Mouse (Mus musculus): ENCODE data around the gene Tns3. TPM values are rescaled to one million over a fixed set of nuclear protein-coding genes. Genes with fewer than 3 reads are reported as not detected.

Gene Tns3
- total and polyA plus RNA-seq, 3 experiments = not detected

- TF ChIP-seq POLR2A (IDR thresholded peaks at IDR 0.05; ENCODE audit: control insufficient read depth in 1 of 2, insufficient read depth in 1 of 2, low read depth in 1 of 2, low read length in 2 of 2, poor library complexity in 1 of 2) (no peak), SMC3 (IDR thresholded peaks at IDR 0.05; ENCODE audit: low read depth, low read length) (no peak), RCOR1 (IDR thresholded peaks at IDR 0.05; ENCODE audit: low read depth, low read length) (no peak), MXI1 (IDR thresholded peaks at IDR 0.05; ENCODE audit: low read depth, low read length) (no peak), CHD2 (IDR thresholded peaks at IDR 0.05; ENCODE audit: low read length) (no peak), SIN3A (IDR thresholded peaks at IDR 0.05; ENCODE audit: low read length) (no peak), TCF12 (IDR thresholded peaks at IDR 0.05; ENCODE audit: low read depth, low read length) (no peak), BHLHE40 (IDR thresholded peaks at IDR 0.05; ENCODE audit: borderline replicate concordance, low read depth, low read length) (no peak), E2F4 (IDR thresholded peaks at IDR 0.05; ENCODE audit: borderline replicate concordance, low read depth, low read length) (no peak), JUND (IDR thresholded peaks at IDR 0.05; ENCODE audit: low read depth, low read length) (no peak), ZKSCAN1 (IDR thresholded peaks at IDR 0.05; ENCODE audit: low read depth, low read length) (no peak)
- no peaks in the 10 kb centered on the region for H3K27me3 ChIP-seq (ENCODE audit: control insufficient read depth in 1 of 2, insufficient read depth in 2 of 2, low read length in 2 of 2)
- H3K9me3 ChIP-seq (replicated peaks; ENCODE audit: insufficient read depth, low read length) = no peaks in the 10 kb centered on the region
- H3K4me1 ChIP-seq (ENCODE audit: control insufficient read depth in 1 of 2, insufficient read depth in 2 of 2, low read length in 2 of 2) = no peaks in the 10 kb centered on the region
- no peak overlapping the region for H3K9ac ChIP-seq (ENCODE audit: control insufficient read depth, low read depth, low read length, poor library complexity, severe bottlenecking)
- H3K4me3 ChIP-seq (ENCODE audit: control insufficient read depth in 1 of 2, insufficient read depth in 1 of 2, low read depth in 2 of 2, low read length in 2 of 2) = no peak overlapping the region
- no peak for DNase-seq (ENCODE audit: low read depth, low spot score)
- H3K79me2 ChIP-seq (ENCODE audit: control insufficient read depth, insufficient read depth, low read length, poor library complexity) = no peaks in the 10 kb centered on the region
- H3K36me3 ChIP-seq (ENCODE audit: control insufficient read depth in 1 of 2, insufficient read depth in 2 of 2, low read length in 2 of 2) = no peaks in the 10 kb centered on the region
- no peak overlapping the region for H3K27ac ChIP-seq (ENCODE audit: control insufficient read depth, low read depth, low read length)
Measured at GRCm38 (mm10) chr11:8481962-8482361, 182.4 kb downstream of the Tns3 start.

DNA sequence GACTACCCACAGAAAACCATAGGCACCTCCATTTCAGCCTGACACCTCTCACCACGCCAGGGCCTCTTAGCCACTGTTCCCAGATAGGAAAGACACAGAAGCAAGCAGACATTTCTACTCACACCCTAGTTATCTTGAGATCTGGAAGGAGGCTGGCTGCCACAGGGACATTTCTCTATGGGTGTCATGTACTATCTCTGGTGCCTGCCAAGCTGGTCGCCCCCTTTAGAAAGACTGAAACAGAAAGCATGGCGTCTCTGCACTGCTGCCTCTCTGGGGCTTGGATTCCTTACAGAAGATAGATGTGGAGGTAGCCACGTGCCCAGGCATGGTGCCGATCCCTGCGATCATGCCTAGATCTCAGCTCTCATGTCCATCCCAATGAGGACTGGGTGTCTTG is 182.8 kb downstream of the Tns3 start:
- Histone ChIP-seq H3K36me3 (ENCODE audit: control insufficient read depth in 1 of 2, insufficient read depth in 2 of 2, low read length in 2 of 2) (no peaks in the 10 kb centered on the region), H3K4me3 (ENCODE audit: control insufficient read depth in 1 of 2, insufficient read depth in 1 of 2, low read depth in 2 of 2, low read length in 2 of 2) (no peak overlapping the region), H3K27me3 (ENCODE audit: control insufficient read depth in 1 of 2, insufficient read depth in 2 of 2, low read length in 2 of 2) (no peaks in the 10 kb centered on the region), H3K79me2 (ENCODE audit: control insufficient read depth, insufficient read depth, low read length, poor library complexity) (no peaks in the 10 kb centered on the region), H3K4me1 (ENCODE audit: control insufficient read depth in 1 of 2, insufficient read depth in 2 of 2, low read length in 2 of 2) (no peaks in the 10 kb centered on the region), H3K27ac (ENCODE audit: control insufficient read depth, low read depth, low read length) (no peak overlapping the region), H3K9ac (ENCODE audit: control insufficient read depth, low read depth, low read length, poor library complexity, severe bottlenecking) (no peak overlapping the region), H3K9me3 (replicated peaks; ENCODE audit: insufficient read depth, low read length) (no peaks in the 10 kb centered on the region)
- no peak for TF ChIP-seq POLR2A (IDR thresholded peaks at IDR 0.05; ENCODE audit: control insufficient read depth in 1 of 2, insufficient read depth in 1 of 2, low read depth in 1 of 2, low read length in 2 of 2, poor library complexity in 1 of 2)
- TF ChIP-seq ELF1 (IDR thresholded peaks at IDR 0.05; ENCODE audit: low read depth, low read length) = no peak
- TF ChIP-seq NRF1 (IDR thresholded peaks at IDR 0.05; ENCODE audit: insufficient read depth, low read depth, low read length, poor library complexity, severe bottlenecking) = no peak
- TF ChIP-seq ZNF384 (IDR thresholded peaks at IDR 0.05; ENCODE audit: low read depth, low read length) = no peak
- no peak for TF ChIP-seq CHD2 (IDR thresholded peaks at IDR 0.05; ENCODE audit: low read length)
- no peak for TF ChIP-seq GATA1 (IDR thresholded peaks at IDR 0.05; ENCODE audit: low read depth, low read length)
- TF ChIP-seq ZC3H11A (IDR thresholded peaks at IDR 0.05; ENCODE audit: low read depth, low read length) = no peak
- no peak for TF ChIP-seq ZKSCAN1 (IDR thresholded peaks at IDR 0.05; ENCODE audit: low read depth, low read length)
- no peak for DNase-seq (ENCODE audit: low read depth, low spot score)

All from MEL (cell line).